Mouse (Mus musculus) hindbrain, postnatal 0 days (tissue): ENCODE results near the gene Maats1. TPM values are rescaled to one million over a fixed set of nuclear protein-coding genes. Genes with fewer than 3 reads are reported as not detected.
A peak's percentile ranks its signal among the peaks of the same experiment; 100 is the strongest.

ENCODE experiments used
- ATAC-seq: fragments of 200-750 bp; cut with Nextera tagmentation; 2 replicates; pipeline ENCODE4 v1.8.0; 2017; ENCODE audit warnings: mild to moderate bottlenecking, moderate TSS enrichment, moderate library complexity
- DNase-seq: peaks from one replicate; pipeline ENCODE4 v3.0.0-alpha.2; 2015; ENCODE audit warnings: low spot score
- H3K27ac ChIP-seq: fragments of 300-500 bp; sonication (generic); 2 replicates; pipeline ENCODE4 v1.5.1; 2014; ENCODE audit warnings: mild to moderate bottlenecking
- H3K27me3 ChIP-seq: fragments of 300-500 bp; sonication (generic); 2 replicates; pipeline ENCODE4 v1.6.1; 2014; ENCODE audit warnings: low read length, mixed read lengths; ENCODE audit not compliant: insufficient read depth
- H3K36me3 ChIP-seq: fragments of 300-500 bp; sonication (generic); 2 replicates; pipeline ENCODE4 v1.6.1; 2014; ENCODE audit warnings: low read length, mixed read lengths; ENCODE audit not compliant: insufficient read depth
- H3K4me1 ChIP-seq: fragments of 300-500 bp; sonication (generic); 2 replicates; pipeline ENCODE4 v1.6.1; 2014; ENCODE audit warnings: antibody characterized with exemption, low read length, mixed read lengths; ENCODE audit not compliant: insufficient read depth
- H3K4me2 ChIP-seq: fragments of 300-500 bp; sonication (generic); 2 replicates; pipeline ENCODE4 v1.6.1; 2014; ENCODE audit warnings: low read depth, mild to moderate bottlenecking, low read length, moderate library complexity, mixed read lengths
- H3K4me3 ChIP-seq: fragments of 300-500 bp; sonication (generic); 2 replicates; pipeline ENCODE4 v1.5.1; 2014; ENCODE audit warnings: low read length
- H3K9ac ChIP-seq: fragments of 300-500 bp; sonication (generic); replicated peaks from 2 replicates; pipeline ENCODE4 v1.6.1; 2014; ENCODE audit warnings: mild to moderate bottlenecking, low read length, moderate library complexity, mixed read lengths
- H3K9me3 ChIP-seq: fragments of 300-500 bp; sonication (generic); 2 replicates; pipeline ENCODE4 v1.6.1; 2016; ENCODE audit warnings: low read length, mixed read lengths
- CTCF ChIP-seq: IDR thresholded peaks from 2 replicates; pipeline ENCODE4 v1.5.1; 2016; ENCODE audit warnings: antibody characterized with exemption, control low read depth, low read depth
- WGBS: fragments of 180-500 bp; shearing (Covaris S2); extraction: QIAGEN DNeasy Blood & Tissue Kit; methylation state at CpG from one replicate; pipeline ENCODE4 v1.1.7; 2014; 5-methylcytosine and 5-hydroxymethylcytosine counted together
- polyA plus RNA-seq: library from polyadenylated mRNA; unstranded; fragments of >200 nt; fragmentation: Nextera tagmentation; extraction: Ambion mirVana; gene quantifications from 2 replicates; pipeline ENCODE4 v1.2.1, GENCODE M21; 2015
- total RNA-seq: library from RNA; depleted of rRNA; stranded (reverse); fragments of >200 nt; gene quantifications from 2 replicates; pipeline ENCODE4 v1.2.3, GENCODE M21; 2014

Gene Maats1
- total and polyA plus RNA-seq, 2 experiments from 2014 or later, result 0.86 to 1.4 TPM

DNA sequence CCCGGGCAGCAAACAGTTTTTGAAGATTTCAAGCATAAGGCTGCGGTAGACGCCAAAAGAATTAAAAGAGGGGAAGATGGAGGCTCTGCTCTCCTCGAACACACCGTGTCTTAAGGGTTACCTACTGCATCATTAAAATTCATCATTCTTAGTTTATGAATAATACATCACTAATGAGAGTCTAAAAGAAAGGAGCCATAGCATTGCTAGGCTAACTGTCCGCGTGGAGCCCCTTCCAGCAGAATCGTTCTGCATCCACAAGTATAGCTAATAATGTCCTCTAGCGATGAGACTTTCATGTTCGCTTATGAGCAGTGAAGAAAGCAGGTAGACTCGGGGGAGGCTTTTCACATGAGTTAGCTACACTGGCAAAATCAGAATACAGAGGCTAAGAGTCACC, 33.7 kb downstream of the Maats1 start:
- H3K9ac ChIP-seq, result 0 out of 2 replicates have a peak overlapping the region, but pooled peaks have one; percentile 21

GRCm38 (mm10) chr16:38307651-38308050, 34.3 kb downstream of the Maats1 start:
- TF ChIP-seq CTCF, result no peak
- no peaks in the 10 kb centered on the region for H3K4me1 ChIP-seq
- H3K9ac ChIP-seq, result no peak overlapping the region
- no peaks in the 10 kb centered on the region for H3K36me3 ChIP-seq
- H3K27ac ChIP-seq, result no peak overlapping the region
- DNase-seq (no peak), ATAC-seq (no peak)
- H3K4me3 ChIP-seq, result no peak overlapping the region
- no peaks in the 10 kb centered on the region for H3K9me3 ChIP-seq
- no peaks in the 10 kb centered on the region for H3K27me3 ChIP-seq
- H3K4me2 ChIP-seq, result no peak overlapping the region
- WGBS, result 47% methylated on average over 7 of the region's 7 CpGs

More for the DNA sequence above, 33.7 kb downstream of the Maats1 start:
- Histone ChIP-seq H3K4me2 (no peak overlapping the region), H3K4me3 (no peak overlapping the region), H3K27me3 (no peaks in the 10 kb centered on the region), H3K36me3 (no peaks in the 10 kb centered on the region), H3K4me1 (no peaks in the 10 kb centered on the region), H3K9me3 (no peaks in the 10 kb centered on the region), H3K27ac (no peak overlapping the region)
- WGBS, result 50% methylated on average over 11 of the region's 11 CpGs
- DNase-seq (peak; percentile 31), ATAC-seq (no peak)
- TF ChIP-seq CTCF, result no peak

GRCm38 (mm10) chr16:38307221-38307605, 34.7 kb downstream of the Maats1 start:
- Histone ChIP-seq H3K4me2 (no peak overlapping the region), H3K9me3 (no peaks in the 10 kb centered on the region), H3K36me3 (no peaks in the 10 kb centered on the region), H3K27ac (no peak overlapping the region), H3K27me3 (no peaks in the 10 kb centered on the region), H3K9ac (no peak overlapping the region), H3K4me1 (no peaks in the 10 kb centered on the region), H3K4me3 (no peak overlapping the region)
- DNase-seq (no peak), ATAC-seq (no peak)
- TF ChIP-seq CTCF, result no peak
- 44% methylated on average over 5 of the region's 5 CpGs for WGBS

DNA sequence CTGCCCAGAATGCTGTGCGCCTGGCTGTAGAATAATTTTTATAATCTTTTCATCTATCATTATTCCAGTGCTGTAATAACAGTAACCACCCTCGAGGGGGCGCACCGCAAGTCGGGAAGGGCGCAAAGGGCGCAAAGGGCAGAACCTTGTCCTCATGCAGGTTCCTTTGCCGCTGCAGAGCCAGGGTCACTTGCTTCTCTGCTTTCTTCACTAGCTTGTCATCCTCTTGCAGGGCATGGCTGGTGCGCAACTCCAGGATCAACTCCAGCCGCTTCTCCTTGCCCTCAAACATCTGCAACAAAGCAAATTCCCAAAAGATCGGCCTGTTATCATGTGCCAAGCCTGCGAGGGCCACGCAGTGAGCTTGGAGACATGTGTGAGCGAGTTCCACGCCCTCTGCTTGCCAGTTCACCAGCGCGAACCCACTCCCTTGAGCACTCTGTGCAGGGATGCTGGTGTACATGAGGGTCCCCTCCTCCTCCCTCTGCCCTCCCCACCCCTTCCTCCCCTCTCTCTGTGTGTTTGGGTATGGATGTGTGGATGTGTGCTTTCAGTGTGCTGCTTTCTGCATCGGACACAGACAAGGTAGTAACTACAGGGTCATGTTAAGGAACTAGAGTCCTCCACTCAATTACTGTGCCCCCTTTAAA, 35.2 kb downstream of the Maats1 start:
- Histone ChIP-seq H3K27me3 (no peaks in the 10 kb centered on the region), H3K4me3 (no peak overlapping the region), H3K36me3 (no peaks in the 10 kb centered on the region), H3K9ac (no peak overlapping the region), H3K9me3 (no peaks in the 10 kb centered on the region), H3K4me2 (no peak overlapping the region), H3K4me1 (no peaks in the 10 kb centered on the region), H3K27ac (no peak overlapping the region)
- DNase-seq (no peak), ATAC-seq (0 out of 2 replicates have a peak, but pooled peaks have one; percentile 24)
- peak; percentile 59 for TF ChIP-seq CTCF
- WGBS, result 48% methylated on average over 18 of the region's 18 CpGs

GRCm38 (mm10) chr16:38304460-38305194, 37.3 kb downstream of the Maats1 start:
- Histone ChIP-seq H3K9ac (no peak overlapping the region), H3K4me1 (no peaks in the 10 kb centered on the region), H3K27me3 (no peaks in the 10 kb centered on the region), H3K4me2 (no peak overlapping the region), H3K9me3 (no peaks in the 10 kb centered on the region), H3K36me3 (no peaks in the 10 kb centered on the region), H3K27ac (no peak overlapping the region), H3K4me3 (no peak overlapping the region)
- 69% methylated on average over 17 of the region's 17 CpGs for WGBS
- ATAC-seq, result no peak
- no peak for DNase-seq
- TF ChIP-seq CTCF, result no peak

DNA sequence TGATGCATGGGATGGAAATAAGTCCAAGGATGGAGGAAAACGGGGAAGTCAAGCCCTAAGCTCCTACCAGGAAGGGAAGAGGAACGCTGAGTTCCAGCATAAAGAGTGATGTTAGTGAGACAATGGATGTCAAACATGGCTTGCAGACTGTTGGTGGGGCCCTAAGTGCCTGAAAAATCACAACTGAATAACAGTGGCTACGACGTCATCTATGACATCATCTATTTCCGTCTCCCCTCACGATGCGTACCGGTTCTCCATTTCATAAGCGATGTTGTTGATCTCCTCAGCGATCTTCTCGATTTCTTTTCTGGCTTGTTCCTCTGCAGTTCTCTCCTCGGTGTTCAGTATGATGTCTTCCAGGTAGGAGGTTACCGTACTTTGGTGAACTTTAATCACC, 39.6 kb downstream of the Maats1 start:
- no peak overlapping the region for H3K27ac ChIP-seq
- H3K4me2 ChIP-seq, result no peak overlapping the region
- no peak for TF ChIP-seq CTCF
- no peaks in the 10 kb centered on the region for H3K27me3 ChIP-seq
- H3K4me1 ChIP-seq, result no peaks in the 10 kb centered on the region
- no peak overlapping the region for H3K4me3 ChIP-seq
- 92% methylated on average over 13 of the region's 13 CpGs for WGBS
- no peaks in the 10 kb centered on the region for H3K9me3 ChIP-seq
- no peaks in the 10 kb centered on the region for H3K36me3 ChIP-seq
- no peak for ATAC-seq
- H3K9ac ChIP-seq, result no peak overlapping the region
- no peak for DNase-seq

GRCm38 (mm10) chr16:38298410-38298809, 43.5 kb downstream of the Maats1 start:
- no peak overlapping the region for H3K27ac ChIP-seq
- H3K9me3 ChIP-seq, result no peaks in the 10 kb centered on the region
- no peak for TF ChIP-seq CTCF
- no peak overlapping the region for H3K4me3 ChIP-seq
- WGBS, result 81% methylated on average over 6 of the region's 6 CpGs
- H3K36me3 ChIP-seq, result no peaks in the 10 kb centered on the region
- H3K4me2 ChIP-seq, result no peak overlapping the region
- H3K27me3 ChIP-seq, result no peaks in the 10 kb centered on the region
- ATAC-seq, result no peak
- no peaks in the 10 kb centered on the region for H3K4me1 ChIP-seq
- DNase-seq, result no peak
- H3K9ac ChIP-seq, result no peak overlapping the region
